In genomic region chr15:79833251-79834050, GRCm38 (mm10) we compare ENCODE assay signal across 8 mouse cellular contexts. TPM values are rescaled to one million over a fixed set of nuclear protein-coding genes. Genes with fewer than 3 reads are reported as not detected.
DNase-seq lines count a peak whose midpoint lies in the region; ATAC-seq and TF ChIP-seq lines count a peak whose summit lies in the region.

No protein-coding gene starts in this region.

- H3K4me2 ChIP-seq in embryonic facial prominence, embryonic 15.5 days (replicated peaks) = peak overlapping the region; percentile 80
- H3K4me2 ChIP-seq in hindbrain, embryonic 16.5 days (ENCODE audit: low read length) = peak overlapping the region; percentile 97
- peak overlapping the region; percentile 70 for H3K4me2 ChIP-seq in liver, embryonic 14.5 days (ENCODE audit: low read depth)
- H3K4me2 ChIP-seq in neural tube, embryonic 15.5 days = peak overlapping the region; percentile 96

- H3K9me3 ChIP-seq in megakaryocyte, embryonic 14.5 days = no peaks in the 10 kb centered on the region
- no peaks in the 10 kb centered on the region for H3K9me3 ChIP-seq in embryonic facial prominence, embryonic 15.5 days (replicated peaks)
- no peaks in the 10 kb centered on the region for H3K9me3 ChIP-seq in hindbrain, embryonic 16.5 days (ENCODE audit: control insufficient read depth, low read length)
- H3K9me3 ChIP-seq in liver, embryonic 14.5 days (ENCODE audit: control insufficient read depth, low read length) = no peaks in the 10 kb centered on the region
- H3K9me3 ChIP-seq in neural tube, embryonic 15.5 days (replicated peaks) = no peaks in the 10 kb centered on the region

- DNase-seq in adrenal gland, postnatal 14 days = peak; percentile 43
- no peak for DNase-seq in liver, embryonic 14.5 days (ENCODE audit: low read depth in 3 of 3, low spot score in 3 of 3)

- under 1% methylated on average over 41 of the region's 41 CpGs for WGBS in embryonic facial prominence, embryonic 15.5 days
- under 1% methylated on average over 41 of the region's 41 CpGs for WGBS in hindbrain, embryonic 16.5 days
- WGBS in liver, embryonic 14.5 days (ENCODE audit: insufficient replicate concordance) = under 1% methylated on average over 41 of the region's 41 CpGs
- under 1% methylated on average over 41 of the region's 41 CpGs for WGBS in neural tube, embryonic 15.5 days

- no peak for ATAC-seq in megakaryocyte, adult 5-6 weeks (ENCODE audit: poor library complexity, severe bottlenecking)
- ATAC-seq in embryonic facial prominence, embryonic 15.5 days (ENCODE audit: insufficient number of reproducible peaks, low FRiP score, low TSS enrichment, low read depth) = peak; percentile 22; the same call in 1 of the 2 replicates
- peak; percentile 21; the same call in 1 of the 2 replicates for ATAC-seq in hindbrain, embryonic 16.5 days
- ATAC-seq in liver, embryonic 14.5 days (ENCODE audit: insufficient read depth) = peak; percentile 27; the same call in 1 of the 2 replicates
- ATAC-seq in neural tube, embryonic 15.5 days (ENCODE audit: low FRiP score) = 0 out of 2 replicates have a peak, but pooled peaks have one; percentile 1
- no peak for ATAC-seq in erythroid progenitor cell, adult 5-6 weeks (replicated peaks; ENCODE audit: low FRiP score, poor library complexity, severe bottlenecking)

- no peak for TF ChIP-seq EP300 in liver, embryonic 14.5 days (IDR thresholded peaks at IDR 0.05; ENCODE audit: low read depth)

- H3K27ac ChIP-seq in embryonic facial prominence, embryonic 15.5 days (replicated peaks) = peak overlapping the region; percentile 98
- H3K27ac ChIP-seq in hindbrain, embryonic 16.5 days (ENCODE audit: low read depth, low read length) = peak overlapping the region; percentile 98
- no peak overlapping the region for H3K27ac ChIP-seq in liver, embryonic 14.5 days
- H3K27ac ChIP-seq in neural tube, embryonic 15.5 days (replicated peaks) = peak overlapping the region; percentile 99

- peak overlapping the region; percentile 83 for H3K9ac ChIP-seq in embryonic facial prominence, embryonic 15.5 days
- peak overlapping the region; percentile 96 for H3K9ac ChIP-seq in hindbrain, embryonic 16.5 days (ENCODE audit: low read depth, low read length)
- H3K9ac ChIP-seq in liver, embryonic 14.5 days (replicated peaks) = peak overlapping the region; percentile 64
- H3K9ac ChIP-seq in neural tube, embryonic 15.5 days (replicated peaks) = peak overlapping the region; percentile 86

- H3K27me3 ChIP-seq in megakaryocyte, embryonic 14.5 days (replicated peaks) = peaks cover 34% of the 10 kb centered on the region
- H3K27me3 ChIP-seq in embryonic facial prominence, embryonic 15.5 days = no peaks in the 10 kb centered on the region
- no peaks in the 10 kb centered on the region for H3K27me3 ChIP-seq in hindbrain, embryonic 16.5 days (replicated peaks; ENCODE audit: control insufficient read depth, insufficient read depth, low read length)
- H3K27me3 ChIP-seq in liver, embryonic 14.5 days (ENCODE audit: control insufficient read depth, insufficient read depth, low read length) = no peaks in the 10 kb centered on the region; the same call in 1 of the 2 replicates
- no peaks in the 10 kb centered on the region for H3K27me3 ChIP-seq in neural tube, embryonic 15.5 days (replicated peaks)

- H3K36me3 ChIP-seq in megakaryocyte, embryonic 14.5 days (replicated peaks; ENCODE audit: low read length) = peaks cover 20% of the 10 kb centered on the region
- H3K36me3 ChIP-seq in embryonic facial prominence, embryonic 15.5 days = peaks cover 14% of the 10 kb centered on the region
- no peaks in the 10 kb centered on the region for H3K36me3 ChIP-seq in hindbrain, embryonic 16.5 days (ENCODE audit: control insufficient read depth, insufficient read depth, low read length)
- no peaks in the 10 kb centered on the region for H3K36me3 ChIP-seq in liver, embryonic 14.5 days (replicated peaks; ENCODE audit: control insufficient read depth, insufficient read depth, low read depth)
- peaks cover 9% of the 10 kb centered on the region for H3K36me3 ChIP-seq in neural tube, embryonic 15.5 days

- H3K4me1 ChIP-seq in megakaryocyte, embryonic 14.5 days = peaks cover 39% of the 10 kb centered on the region
- peaks cover 51% of the 10 kb centered on the region for H3K4me1 ChIP-seq in embryonic facial prominence, embryonic 15.5 days
- H3K4me1 ChIP-seq in hindbrain, embryonic 16.5 days (ENCODE audit: control insufficient read depth, insufficient read depth, low read depth, low read length) = peaks cover 49% of the 10 kb centered on the region
- peaks cover 0 to 9% of the 10 kb centered on the region in 2 experiments; a peak in 2 of 4 replicates for H3K4me1 ChIP-seq in liver, embryonic 14.5 days (replicated peaks; ENCODE audit: control insufficient read depth in 2 of 2, insufficient read depth in 2 of 2, low read length in 1 of 2)
- peaks cover 66% of the 10 kb centered on the region for H3K4me1 ChIP-seq in neural tube, embryonic 15.5 days

- H3K4me3 ChIP-seq in megakaryocyte, embryonic 14.5 days (replicated peaks) = peak overlapping the region; percentile 96
- H3K4me3 ChIP-seq in embryonic facial prominence, embryonic 15.5 days (replicated peaks) = peak overlapping the region; percentile 78
- peak overlapping the region; percentile 82 for H3K4me3 ChIP-seq in hindbrain, embryonic 16.5 days (ENCODE audit: low read length)
- peak overlapping the region; percentile 80 to 85 for H3K4me3 ChIP-seq in liver, embryonic 14.5 days (ENCODE audit: insufficient read depth in 1 of 2, low read depth in 2 of 2, low read length in 2 of 2)
- peak overlapping the region; percentile 78 for H3K4me3 ChIP-seq in neural tube, embryonic 15.5 days (replicated peaks)

- TF ChIP-seq CTCF in liver, embryonic 14.5 days (IDR thresholded peaks at IDR 0.05; ENCODE audit: low read depth) = 0 out of 2 replicates have a peak, but pooled peaks have one; percentile 0

RNA-seq across cellular contexts. Expression of gene Npcd, which starts 0.6 kb away (rescaled TPM):
- 0.09 TPM in 1 of 2 replicates, not detected in the other for polyA plus RNA-seq in megakaryocyte, embryonic 14.5 days (2012; ENCODE audit: insufficient read depth, low replicate concordance)
- not detected in 2 replicates for total RNA-seq in megakaryocyte, adult 5-6 weeks (2015)
- total RNA-seq in megakaryocyte, adult 5-6 weeks (2017) = not detected in 2 replicates
- total RNA-seq in adrenal gland, postnatal 14 days (2021) = 0.71 and 0.96 TPM in 2 replicates
- polyA plus RNA-seq in embryonic facial prominence, embryonic 15.5 days (2015; fragmentation: Nextera tagmentation; extraction: Ambion mirVana) = 0.91 TPM in 1 of 2 replicates, not detected in the other
- 0.41 and 0.67 TPM in 2 replicates for polyA plus RNA-seq in hindbrain, embryonic 16.5 days (2015; fragmentation: Nextera tagmentation; extraction: Ambion mirVana)
- not detected in 2 replicates for polyA plus RNA-seq in liver, embryonic 14.5 days (2012; rRNA removed)
- 0.08 TPM in 1 of 2 replicates, not detected in the other for polyA plus RNA-seq in liver, embryonic 14.5 days (2014; fragmentation: Nextera tagmentation; extraction: Ambion mirVana)
- polyA plus RNA-seq in neural tube, embryonic 15.5 days (2015; fragmentation: Nextera tagmentation; extraction: Ambion mirVana) = 0.42 and 0.72 TPM in 2 replicates
- total RNA-seq in erythroid progenitor cell, adult 5-6 weeks (2015; ENCODE audit: low replicate concordance) = not detected in 2 replicates
- not detected in 2 replicates for total RNA-seq in erythroid progenitor cell, adult 5-6 weeks (2017; ENCODE audit: low replicate concordance)

RNA-seq across cellular contexts. Expression of gene Cbx6, which starts 1.0 kb away (rescaled TPM):
- 17.1 and 24.0 TPM in 2 replicates for polyA plus RNA-seq in megakaryocyte, embryonic 14.5 days (2012; ENCODE audit: insufficient read depth, low replicate concordance)
- total RNA-seq in megakaryocyte, adult 5-6 weeks (2015) = 2.3 and 3.9 TPM in 2 replicates
- 3.5 and 6.7 TPM in 2 replicates for total RNA-seq in megakaryocyte, adult 5-6 weeks (2017)
- 60.1 and 64.8 TPM in 2 replicates for total RNA-seq in adrenal gland, postnatal 14 days (2021)
- polyA plus RNA-seq in embryonic facial prominence, embryonic 15.5 days (2015; fragmentation: Nextera tagmentation; extraction: Ambion mirVana) = 90.7 and 93.5 TPM in 2 replicates
- 65.2 and 67.2 TPM in 2 replicates for polyA plus RNA-seq in hindbrain, embryonic 16.5 days (2015; fragmentation: Nextera tagmentation; extraction: Ambion mirVana)
- polyA plus RNA-seq in liver, embryonic 14.5 days (2012; rRNA removed) = 7.2 and 7.7 TPM in 2 replicates
- 2.9 and 3.7 TPM in 2 replicates for polyA plus RNA-seq in liver, embryonic 14.5 days (2014; fragmentation: Nextera tagmentation; extraction: Ambion mirVana)
- polyA plus RNA-seq in neural tube, embryonic 15.5 days (2015; fragmentation: Nextera tagmentation; extraction: Ambion mirVana) = 53.1 and 64.3 TPM in 2 replicates
- total RNA-seq in erythroid progenitor cell, adult 5-6 weeks (2015; ENCODE audit: low replicate concordance) = 13.8 and 20.2 TPM in 2 replicates
- total RNA-seq in erythroid progenitor cell, adult 5-6 weeks (2017; ENCODE audit: low replicate concordance) = 21.8 and 38.9 TPM in 2 replicates

RNA-seq across cellular contexts. Expression of gene Nptxr, which starts 28.9 kb away (rescaled TPM):
- 0.03 TPM in 1 of 2 replicates, not detected in the other for polyA plus RNA-seq in megakaryocyte, embryonic 14.5 days (2012; ENCODE audit: insufficient read depth, low replicate concordance)
- 0.33 and 1.3 TPM in 2 replicates for total RNA-seq in megakaryocyte, adult 5-6 weeks (2015)
- 0.44 and 0.49 TPM in 2 replicates for total RNA-seq in megakaryocyte, adult 5-6 weeks (2017)
- 7.0 and 8.4 TPM in 2 replicates for total RNA-seq in adrenal gland, postnatal 14 days (2021)
- 8.4 and 9.0 TPM in 2 replicates for polyA plus RNA-seq in embryonic facial prominence, embryonic 15.5 days (2015; fragmentation: Nextera tagmentation; extraction: Ambion mirVana)
- polyA plus RNA-seq in hindbrain, embryonic 16.5 days (2015; fragmentation: Nextera tagmentation; extraction: Ambion mirVana) = 44.1 and 58.7 TPM in 2 replicates
- polyA plus RNA-seq in liver, embryonic 14.5 days (2012; rRNA removed) = 0.09 and 0.13 TPM in 2 replicates
- 0.11 TPM in 1 of 2 replicates, not detected in the other for polyA plus RNA-seq in liver, embryonic 14.5 days (2014; fragmentation: Nextera tagmentation; extraction: Ambion mirVana)
- 39.9 and 49.0 TPM in 2 replicates for polyA plus RNA-seq in neural tube, embryonic 15.5 days (2015; fragmentation: Nextera tagmentation; extraction: Ambion mirVana)
- not detected in 2 replicates for total RNA-seq in erythroid progenitor cell, adult 5-6 weeks (2015; ENCODE audit: low replicate concordance)
- total RNA-seq in erythroid progenitor cell, adult 5-6 weeks (2017; ENCODE audit: low replicate concordance) = 0.53 TPM in 1 of 2 replicates, not detected in the other

RNA-seq across cellular contexts. Expression of gene Dnal4, which starts 55.8 kb away (rescaled TPM):
- polyA plus RNA-seq in megakaryocyte, embryonic 14.5 days (2012; ENCODE audit: insufficient read depth, low replicate concordance) = 23.4 and 30.0 TPM in 2 replicates
- total RNA-seq in megakaryocyte, adult 5-6 weeks (2015) = 13.9 and 14.1 TPM in 2 replicates
- total RNA-seq in megakaryocyte, adult 5-6 weeks (2017) = 9.6 and 12.3 TPM in 2 replicates
- total RNA-seq in adrenal gland, postnatal 14 days (2021) = 16.6 and 20.1 TPM in 2 replicates
- polyA plus RNA-seq in embryonic facial prominence, embryonic 15.5 days (2015; fragmentation: Nextera tagmentation; extraction: Ambion mirVana) = 73.3 and 77.6 TPM in 2 replicates
- polyA plus RNA-seq in hindbrain, embryonic 16.5 days (2015; fragmentation: Nextera tagmentation; extraction: Ambion mirVana) = 61.8 and 64.9 TPM in 2 replicates
- polyA plus RNA-seq in liver, embryonic 14.5 days (2012; rRNA removed) = 5.5 TPM in 2 replicates
- 6.3 and 6.8 TPM in 2 replicates for polyA plus RNA-seq in liver, embryonic 14.5 days (2014; fragmentation: Nextera tagmentation; extraction: Ambion mirVana)
- 58.4 and 63.7 TPM in 2 replicates for polyA plus RNA-seq in neural tube, embryonic 15.5 days (2015; fragmentation: Nextera tagmentation; extraction: Ambion mirVana)
- total RNA-seq in erythroid progenitor cell, adult 5-6 weeks (2015; ENCODE audit: low replicate concordance) = 1.8 TPM in 1 of 2 replicates, not detected in the other
- 0.30 and 1.7 TPM in 2 replicates for total RNA-seq in erythroid progenitor cell, adult 5-6 weeks (2017; ENCODE audit: low replicate concordance)

RNA-seq across cellular contexts. Expression of gene Apobec3, which starts 58.0 kb away (rescaled TPM):
- polyA plus RNA-seq in megakaryocyte, embryonic 14.5 days (2012; ENCODE audit: insufficient read depth, low replicate concordance) = 0.81 and 1.1 TPM in 2 replicates
- 129 and 148 TPM in 2 replicates for total RNA-seq in megakaryocyte, adult 5-6 weeks (2015)
- total RNA-seq in megakaryocyte, adult 5-6 weeks (2017) = 124 and 125 TPM in 2 replicates
- total RNA-seq in adrenal gland, postnatal 14 days (2021) = 19.8 and 38.2 TPM in 2 replicates
- polyA plus RNA-seq in embryonic facial prominence, embryonic 15.5 days (2015; fragmentation: Nextera tagmentation; extraction: Ambion mirVana) = 16.7 and 19.2 TPM in 2 replicates
- polyA plus RNA-seq in hindbrain, embryonic 16.5 days (2015; fragmentation: Nextera tagmentation; extraction: Ambion mirVana) = 4.5 and 5.1 TPM in 2 replicates
- 23.5 and 29.8 TPM in 2 replicates for polyA plus RNA-seq in liver, embryonic 14.5 days (2012; rRNA removed)
- polyA plus RNA-seq in liver, embryonic 14.5 days (2014; fragmentation: Nextera tagmentation; extraction: Ambion mirVana) = 34.3 and 35.9 TPM in 2 replicates
- polyA plus RNA-seq in neural tube, embryonic 15.5 days (2015; fragmentation: Nextera tagmentation; extraction: Ambion mirVana) = 4.8 and 44.4 TPM in 2 replicates
- 229 and 314 TPM in 2 replicates for total RNA-seq in erythroid progenitor cell, adult 5-6 weeks (2015; ENCODE audit: low replicate concordance)
- total RNA-seq in erythroid progenitor cell, adult 5-6 weeks (2017; ENCODE audit: low replicate concordance) = 185 and 259 TPM in 2 replicates

Comparison
In these comparisons a context has a peak if more than half of its experiments do, and no peak if none do; other contexts are left out.
1. ATAC-seq: peak in embryonic facial prominence, embryonic 15.5 days (single experiment), hindbrain, embryonic 16.5 days (single experiment), liver, embryonic 14.5 days (single experiment) and neural tube, embryonic 15.5 days (single experiment); none in megakaryocyte, adult 5-6 weeks (single experiment) and erythroid progenitor cell, adult 5-6 weeks (single experiment).
2. Peak in every context shown above with its lines, with median percentiles within 50 percentile points of each other: H3K4me3 ChIP-seq, H3K4me2 ChIP-seq and H3K9ac ChIP-seq.